Comparison of ENCODE assay signal across 7 mouse cellular contexts in genomic region chr14:61330996-61331561, GRCm38 (mm10). TPM values are rescaled to one million over a fixed set of nuclear protein-coding genes. Genes with fewer than 3 reads are reported as not detected.
DNase-seq lines count a peak whose midpoint lies in the region; ATAC-seq and TF ChIP-seq lines count a peak whose summit lies in the region.

No protein-coding gene starts in this region.

- no peaks in the 10 kb centered on the region for H3K36me3 ChIP-seq in intestine, embryonic 16.5 days (ENCODE audit: control insufficient read depth, insufficient read depth, low read length)
- no peaks in the 10 kb centered on the region for H3K36me3 ChIP-seq in midbrain, embryonic 11.5 days (ENCODE audit: control insufficient read depth, insufficient read depth, low read length)
- no peaks in the 10 kb centered on the region for H3K36me3 ChIP-seq in small intestine, adult 2 months (ENCODE audit: control insufficient read depth, insufficient read depth, low read length)

- no peaks in the 10 kb centered on the region for H3K9me3 ChIP-seq in intestine, embryonic 16.5 days (ENCODE audit: control insufficient read depth, low read length)
- H3K9me3 ChIP-seq in midbrain, embryonic 11.5 days (ENCODE audit: control insufficient read depth, low read length), result no peaks in the 10 kb centered on the region

- peaks cover 4% of the 10 kb centered on the region; the same call in 1 of the 2 replicates for H3K4me1 ChIP-seq in intestine, embryonic 16.5 days (ENCODE audit: control insufficient read depth, insufficient read depth, low read length)
- 0 out of 2 replicates have a peak, but pooled peaks cover 2% of the 10 kb centered on the region for H3K4me1 ChIP-seq in midbrain, embryonic 11.5 days (ENCODE audit: control insufficient read depth, insufficient read depth, low read length)
- peaks cover 4% of the 10 kb centered on the region for H3K4me1 ChIP-seq in small intestine, adult 2 months (ENCODE audit: control insufficient read depth, insufficient read depth, insufficient read length, low read length)

- peak; percentile 85 for ATAC-seq in intestine, embryonic 16.5 days
- ATAC-seq in midbrain, embryonic 11.5 days (ENCODE audit: low FRiP score), result peak; percentile 79

- WGBS in intestine, embryonic 16.5 days, result 18% methylated on average over 13 of the region's 13 CpGs
- WGBS in midbrain, embryonic 11.5 days, result 28% methylated on average over 13 of the region's 13 CpGs
- 12% methylated on average over 13 of the region's 13 CpGs for WGBS in small intestine, adult 2 months

- H3K27ac ChIP-seq in intestine, embryonic 16.5 days (ENCODE audit: low read length), result no peak overlapping the region
- H3K27ac ChIP-seq in midbrain, embryonic 11.5 days (ENCODE audit: low read depth, low read length), result no peak overlapping the region
- no peak overlapping the region for H3K27ac ChIP-seq in small intestine, adult 2 months (ENCODE audit: insufficient read depth, low read depth, low read length)

- no peak for TF ChIP-seq POLR2A in small intestine, adult 2 months (IDR thresholded peaks at IDR 0.05; ENCODE audit: low read depth, low read length)

- H3K4me2 ChIP-seq in intestine, embryonic 16.5 days (ENCODE audit: low read depth, low read length), result peak overlapping the region; percentile 22; the same call in 1 of the 2 replicates
- H3K4me2 ChIP-seq in midbrain, embryonic 11.5 days, result no peak overlapping the region

- H3K4me3 ChIP-seq in intestine, embryonic 16.5 days (ENCODE audit: low read length), result no peak overlapping the region
- no peak overlapping the region for H3K4me3 ChIP-seq in midbrain, embryonic 11.5 days (ENCODE audit: low read depth, low read length)
- H3K4me3 ChIP-seq in small intestine, adult 2 months (ENCODE audit: low read depth, low read length), result no peak overlapping the region

- H3K27me3 ChIP-seq in intestine, embryonic 16.5 days (replicated peaks; ENCODE audit: control insufficient read depth, insufficient read depth, low read length), result no peaks in the 10 kb centered on the region
- no peaks in the 10 kb centered on the region for H3K27me3 ChIP-seq in midbrain, embryonic 11.5 days (ENCODE audit: control insufficient read depth, insufficient read depth, low read length)
- H3K27me3 ChIP-seq in small intestine, adult 2 months (ENCODE audit: control insufficient read depth, insufficient read depth, low read length), result no peaks in the 10 kb centered on the region

- peak; percentile 85 for DNase-seq in adrenal gland, adult 18-20 months (ENCODE audit: low spot score in 2 of 2)
- DNase-seq in embryo, embryonic 11 days, result peak; percentile 88
- peak; percentile 55 to 81 for DNase-seq in gastrocnemius, postnatal 4 days (ENCODE audit: low spot score in 2 of 2)
- DNase-seq in left cerebral cortex, postnatal 25 days (ENCODE audit: low spot score in 2 of 2), result peak; percentile 79 to 83
- DNase-seq in midbrain, embryonic 11.5 days (ENCODE audit: low spot score, missing footprints), result peak; percentile 97

- intact Hi-C loops in left cerebral cortex, postnatal 25 days (cut with DNase I), result loop anchor here (5.0 kb wide), 2 partner anchors 166 to 1126 kb away; partner anchors contain the start of gene Gucy1b2

- peak overlapping the region; percentile 51 for H3K9ac ChIP-seq in intestine, embryonic 16.5 days (ENCODE audit: low read depth, low read length)
- no peak overlapping the region for H3K9ac ChIP-seq in midbrain, embryonic 11.5 days (ENCODE audit: low read length)

- TF ChIP-seq CTCF in small intestine, adult 2 months (IDR thresholded peaks at IDR 0.05; ENCODE audit: extremely low read depth, insufficient read length, insufficient replicate concordance, low read depth, low read length), result peak; percentile 61; the same call in 1 of the 2 replicates

RNA-seq across cellular contexts. Expression of gene Arl11, which starts 21.5 kb away (rescaled TPM):
- total RNA-seq in adrenal gland, adult 18-20 months (2021), result 1 to 10 TPM; 1.8 to 3.3 TPM
- total RNA-seq in gastrocnemius, postnatal 4 days (2021), result 1 to 10 TPM; 1.1 to 1.4 TPM
- 0.78 and 1.0 TPM in 2 replicates for polyA plus RNA-seq in intestine, embryonic 16.5 days (2015; fragmentation: Nextera tagmentation; extraction: Ambion mirVana)
- total RNA-seq in left cerebral cortex, postnatal 25 days (2021), result 1 to 10 TPM in 1 of 2 experiments, under 1 TPM in 1; 0.55 to 1.3 TPM
- polyA plus RNA-seq in midbrain, embryonic 11.5 days (2014; fragmentation: Nextera tagmentation; extraction: Ambion mirVana), result 0.23 and 0.57 TPM in 2 replicates
- polyA plus RNA-seq in small intestine, adult 2 months (2012; rRNA removed), result 1.4 and 2.4 TPM in 2 replicates

RNA-seq across cellular contexts. Expression of gene Ebpl, which starts 29.2 kb away (rescaled TPM):
- total RNA-seq in adrenal gland, adult 18-20 months (2021), result 1 to 10 TPM; 3.5 to 3.8 TPM
- total RNA-seq in gastrocnemius, postnatal 4 days (2021), result 1 to 10 TPM; 4.1 to 4.2 TPM
- 8.1 and 8.2 TPM in 2 replicates for polyA plus RNA-seq in intestine, embryonic 16.5 days (2015; fragmentation: Nextera tagmentation; extraction: Ambion mirVana)
- 1 to 10 TPM; 3.6 to 4.1 TPM for total RNA-seq in left cerebral cortex, postnatal 25 days (2021)
- polyA plus RNA-seq in midbrain, embryonic 11.5 days (2014; fragmentation: Nextera tagmentation; extraction: Ambion mirVana), result 9.8 and 10.6 TPM in 2 replicates
- polyA plus RNA-seq in small intestine, adult 2 months (2012; rRNA removed), result 0.96 and 2.1 TPM in 2 replicates
